Mouse (Mus musculus) retina, postnatal 1 day (tissue): ENCODE data around the gene Cmtr2.

Experiments
- DNase-seq: peaks from one replicate; pipeline ENCODE4 v3.0.0-alpha.2; 2012

The Cmtr2 gene

GRCm38 (mm10) chr8:110215365-110215764 lies at the start of gene Cmtr2:
TSS of gene Cmtr2 (plus strand) at chr8:110215665.
- no peak for DNase-seq

- no peak for DNase-seq
Observed at GRCm38 (mm10) chr8:110166270-110166669, 49.2 kb upstream of the Cmtr2 start.

GRCm38 (mm10) chr8:110168046-110168445 lies 47.4 kb upstream of the Cmtr2 start, which contains the start of gene Calb2:
TSS of gene Calb2 (minus strand) at chr8:110168210.
- DNase-seq: peak; percentile 83

- no peak for DNase-seq
Observed at GRCm38 (mm10) chr8:110172161-110172560, 43.3 kb upstream of the Cmtr2 start.

- no peak for DNase-seq
Observed at GRCm38 (mm10) chr8:110174826-110175225, 40.6 kb upstream of the Cmtr2 start.

GRCm38 (mm10) chr8:110177359-110178155 lies 37.9 kb upstream of the Cmtr2 start:
- DNase-seq: peak; percentile 78

GRCm38 (mm10) chr8:110182735-110183367 lies 32.6 kb upstream of the Cmtr2 start:
- no peak for DNase-seq

- peak; percentile 62 for DNase-seq
Observed at GRCm38 (mm10) chr8:110183748-110184147, 31.7 kb upstream of the Cmtr2 start.

- DNase-seq: no peak
Observed at GRCm38 (mm10) chr8:110185538-110185937, 29.9 kb upstream of the Cmtr2 start.

GRCm38 (mm10) chr8:110188961-110189750 lies 26.3 kb upstream of the Cmtr2 start:
- peak; percentile 57 for DNase-seq

- peak; percentile 76 for DNase-seq
Observed at GRCm38 (mm10) chr8:110196678-110197077, 18.8 kb upstream of the Cmtr2 start.

GRCm38 (mm10) chr8:110201806-110202205 lies 13.7 kb upstream of the Cmtr2 start:
- peak; percentile 58 for DNase-seq

GRCm38 (mm10) chr8:110216253-110216652 lies 788 bp downstream of the Cmtr2 start:
- DNase-seq: no peak

- DNase-seq: no peak
Observed at GRCm38 (mm10) chr8:110217198-110217597, 1.7 kb downstream of the Cmtr2 start.

- peak; percentile 99 for DNase-seq
Observed at GRCm38 (mm10) chr8:110217681-110218131, 2.2 kb downstream of the Cmtr2 start.

GRCm38 (mm10) chr8:110218511-110218910 lies 3.0 kb downstream of the Cmtr2 start:
- DNase-seq: no peak

GRCm38 (mm10) chr8:110220936-110221335 lies 5.5 kb downstream of the Cmtr2 start:
- DNase-seq: no peak

GRCm38 (mm10) chr8:110230803-110231202 lies 15.3 kb downstream of the Cmtr2 start:
- DNase-seq: no peak

- peak; percentile 34 for DNase-seq
Observed at GRCm38 (mm10) chr8:110242278-110243177, 27.1 kb downstream of the Cmtr2 start.

- no peak for DNase-seq
Observed at GRCm38 (mm10) chr8:110244566-110244965, 29.1 kb downstream of the Cmtr2 start.

GRCm38 (mm10) chr8:110247238-110247637 lies 31.8 kb downstream of the Cmtr2 start:
- no peak for DNase-seq

- DNase-seq: no peak
Observed at GRCm38 (mm10) chr8:110253986-110254385, 38.5 kb downstream of the Cmtr2 start.
